Mouse (Mus musculus) c-Kit-positive CD71-positive TER-119-positive erythroid progenitor cells, embryonic 14.5 days (primary cell): Measurements from ENCODE around the gene Chst8.

Experiments
- DNase-seq: peaks from one replicate; pipeline ENCODE4 v3.0.0-alpha.2; 2013; ENCODE audit warnings: low spot score

The Chst8 gene

GRCm38 (mm10) chr7:34629702-34630210, 182.8 kb downstream of the Chst8 start:
- no peak for DNase-seq
